Mouse (Mus musculus) erythroblast, embryonic 14.5 days (primary cell): ENCODE measurements at regions not wholly inside any gene's neighbourhood (a gene's known extent, or its start where the extent isn't known, plus 50 kb on each side); places are given as distances from the start of the nearest gene placed in this dataset.

Experiments used
- GATA1 ChIP-seq: IDR thresholded peaks from 2 replicates; pipeline ENCODE4 v1.6.1; 2012; ENCODE audit warnings: low read length, inconsistent platforms, mixed read lengths
- TAL1 ChIP-seq: IDR thresholded peaks from 3 replicates; pipeline ENCODE4 v1.6.1; 2012; ENCODE audit warnings: low read length, inconsistent platforms, mixed read lengths

DNA sequence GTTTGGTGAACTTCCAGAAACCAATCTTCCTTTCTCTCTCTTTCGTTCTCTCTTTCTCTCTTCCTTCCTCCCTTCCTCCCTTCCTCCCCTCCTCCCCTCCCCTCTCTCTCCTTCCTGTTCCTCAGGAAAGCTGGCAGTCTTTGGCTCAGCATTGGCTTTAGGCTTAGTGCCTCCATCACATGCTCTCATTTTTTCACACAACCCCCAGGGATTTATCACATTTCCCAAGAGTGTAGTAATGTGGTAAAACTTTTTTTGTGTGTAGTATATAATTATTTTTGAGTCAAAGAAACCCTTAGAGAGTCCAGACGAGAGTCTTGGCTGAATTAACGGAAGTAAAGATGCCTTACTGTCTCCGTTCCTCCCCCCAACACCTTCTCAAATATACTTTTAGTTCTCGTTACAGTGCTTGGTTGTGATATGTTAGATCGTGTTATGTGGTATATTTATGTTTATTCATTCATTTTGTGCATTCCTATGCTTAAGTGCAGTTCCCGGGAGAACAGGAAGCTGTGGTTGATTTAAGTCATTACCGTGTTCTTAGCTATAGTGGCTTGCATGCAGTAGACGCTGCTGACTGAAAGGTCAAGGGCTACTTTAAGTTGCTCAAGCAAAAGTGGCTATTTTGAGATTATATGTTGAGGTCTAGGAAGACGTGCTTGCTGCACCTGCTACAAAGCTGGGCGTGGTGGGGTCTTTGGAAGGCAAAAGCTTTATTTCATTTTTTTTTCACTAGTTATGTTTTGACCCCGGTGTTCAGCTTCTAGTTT, 194.7 kb upstream of the Gjb5 start:
- TF ChIP-seq GATA1 = no peak
- no peak for TF ChIP-seq TAL1
